Mouse (Mus musculus) hindbrain, postnatal 0 days (tissue): ENCODE measurements at regions not wholly inside any gene's neighbourhood (a gene's known extent, or its start where the extent isn't known, plus 50 kb on each side); places are given as distances from the start of the nearest gene placed in this dataset.

Experiments
- ATAC-seq: fragments of 200-750 bp; cut with Nextera tagmentation; 2 replicates; pipeline ENCODE4 v1.8.0; 2017; ENCODE audit warnings: mild to moderate bottlenecking, moderate TSS enrichment, moderate library complexity
- DNase-seq: peaks from one replicate; pipeline ENCODE4 v3.0.0-alpha.2; 2015; ENCODE audit warnings: low spot score
- H3K27ac ChIP-seq: fragments of 300-500 bp; sonication (generic); 2 replicates; pipeline ENCODE4 v1.5.1; 2014; ENCODE audit warnings: mild to moderate bottlenecking
- H3K27me3 ChIP-seq: fragments of 300-500 bp; sonication (generic); 2 replicates; pipeline ENCODE4 v1.6.1; 2014; ENCODE audit warnings: low read length, mixed read lengths; ENCODE audit not compliant: insufficient read depth
- H3K36me3 ChIP-seq: fragments of 300-500 bp; sonication (generic); 2 replicates; pipeline ENCODE4 v1.6.1; 2014; ENCODE audit warnings: low read length, mixed read lengths; ENCODE audit not compliant: insufficient read depth
- H3K4me1 ChIP-seq: fragments of 300-500 bp; sonication (generic); 2 replicates; pipeline ENCODE4 v1.6.1; 2014; ENCODE audit warnings: antibody characterized with exemption, low read length, mixed read lengths; ENCODE audit not compliant: insufficient read depth
- H3K4me2 ChIP-seq: fragments of 300-500 bp; sonication (generic); 2 replicates; pipeline ENCODE4 v1.6.1; 2014; ENCODE audit warnings: low read depth, mild to moderate bottlenecking, low read length, moderate library complexity, mixed read lengths
- H3K4me3 ChIP-seq: fragments of 300-500 bp; sonication (generic); 2 replicates; pipeline ENCODE4 v1.5.1; 2014; ENCODE audit warnings: low read length
- H3K9ac ChIP-seq: fragments of 300-500 bp; sonication (generic); replicated peaks from 2 replicates; pipeline ENCODE4 v1.6.1; 2014; ENCODE audit warnings: mild to moderate bottlenecking, low read length, moderate library complexity, mixed read lengths
- H3K9me3 ChIP-seq: fragments of 300-500 bp; sonication (generic); 2 replicates; pipeline ENCODE4 v1.6.1; 2016; ENCODE audit warnings: low read length, mixed read lengths
- CTCF ChIP-seq: IDR thresholded peaks from 2 replicates; pipeline ENCODE4 v1.5.1; 2016; ENCODE audit warnings: antibody characterized with exemption, control low read depth, low read depth
- WGBS: fragments of 180-500 bp; shearing (Covaris S2); extraction: QIAGEN DNeasy Blood & Tissue Kit; methylation state at CpG from one replicate; pipeline ENCODE4 v1.1.7; 2014; 5-methylcytosine and 5-hydroxymethylcytosine counted together

- WGBS, result 44% methylated on average over 5 of the region's 5 CpGs
These were observed 71.6 kb upstream of the Zc3h12a start for GRCm38 (mm10) chr4:125199281-125199680.

GRCm38 (mm10) chr4:125195901-125196435 lies 68.3 kb upstream of the Zc3h12a start:
- 0 out of 2 replicates have a peak, but pooled peaks cover 7% of the 10 kb centered on the region for H3K4me1 ChIP-seq

More at GRCm38 (mm10) chr4:125199281-125199680, 71.6 kb upstream of the Zc3h12a start:
- no peak for TF ChIP-seq CTCF
- H3K4me2 ChIP-seq, result no peak overlapping the region
- ATAC-seq, result no peak
- no peaks in the 10 kb centered on the region for H3K4me1 ChIP-seq
- no peaks in the 10 kb centered on the region for H3K9me3 ChIP-seq
- no peaks in the 10 kb centered on the region for H3K36me3 ChIP-seq
- no peak overlapping the region for H3K4me3 ChIP-seq
- DNase-seq, result no peak
- H3K27ac ChIP-seq, result no peak overlapping the region
- no peak overlapping the region for H3K9ac ChIP-seq
- H3K27me3 ChIP-seq, result peaks cover 13% of the 10 kb centered on the region; the same call in 1 of the 2 replicates

GRCm38 (mm10) chr4:125194722-125195380 lies 67.2 kb upstream of the Zc3h12a start:
- WGBS, result 8% methylated on average over 12 of the region's 12 CpGs
- Histone ChIP-seq H3K27ac (no peak overlapping the region), H3K9me3 (no peaks in the 10 kb centered on the region), H3K36me3 (no peaks in the 10 kb centered on the region), H3K9ac (no peak overlapping the region), H3K27me3 (peaks cover 9% of the 10 kb centered on the region; the same call in 1 of the 2 replicates), H3K4me1 (0 out of 2 replicates have a peak, but pooled peaks cover 7% of the 10 kb centered on the region), H3K4me2 (no peak overlapping the region), H3K4me3 (no peak overlapping the region)
- DNase-seq, result no peak
- ATAC-seq, result no peak
- TF ChIP-seq CTCF, result no peak

More at GRCm38 (mm10) chr4:125195901-125196435, 68.3 kb upstream of the Zc3h12a start:
- peaks cover 13% of the 10 kb centered on the region; the same call in 1 of the 2 replicates for H3K27me3 ChIP-seq
- no peak overlapping the region for H3K27ac ChIP-seq
- H3K36me3 ChIP-seq, result no peaks in the 10 kb centered on the region
- WGBS, result 62% methylated on average over 7 of the region's 7 CpGs
- no peak for TF ChIP-seq CTCF
- ATAC-seq (no peak), DNase-seq (no peak)
- H3K4me3 ChIP-seq, result no peak overlapping the region
- H3K4me2 ChIP-seq, result no peak overlapping the region
- H3K9me3 ChIP-seq, result no peaks in the 10 kb centered on the region
- no peak overlapping the region for H3K9ac ChIP-seq

- H3K4me1 ChIP-seq, result 0 out of 2 replicates have a peak, but pooled peaks cover 7% of the 10 kb centered on the region
- ATAC-seq (peak; percentile 48; the same call in 1 of the 2 replicates), DNase-seq (peak; percentile 53)
- 54% methylated on average over 12 of the region's 12 CpGs for WGBS
- no peak for TF ChIP-seq CTCF
- no peaks in the 10 kb centered on the region for H3K9me3 ChIP-seq
- no peak overlapping the region for H3K4me2 ChIP-seq
- peaks cover 8% of the 10 kb centered on the region; the same call in 1 of the 2 replicates for H3K27me3 ChIP-seq
- no peak overlapping the region for H3K4me3 ChIP-seq
- no peak overlapping the region for H3K27ac ChIP-seq
- H3K9ac ChIP-seq, result no peak overlapping the region
- H3K36me3 ChIP-seq, result no peaks in the 10 kb centered on the region
These were observed 66.7 kb upstream of the Zc3h12a start for GRCm38 (mm10) chr4:125194298-125194697.

- Histone ChIP-seq H3K27me3 (no peaks in the 10 kb centered on the region), H3K36me3 (no peaks in the 10 kb centered on the region), H3K4me2 (no peak overlapping the region), H3K27ac (peak overlapping the region; percentile 22; the same call in 1 of the 2 replicates), H3K9me3 (no peaks in the 10 kb centered on the region), H3K4me3 (no peak overlapping the region), H3K4me1 (0 out of 2 replicates have a peak, but pooled peaks cover 7% of the 10 kb centered on the region), H3K9ac (no peak overlapping the region)
- no peak for TF ChIP-seq CTCF
- 69% methylated on average over 9 of the region's 9 CpGs for WGBS
- no peak for ATAC-seq
- no peak for DNase-seq
These were observed 64.0 kb upstream of the Zc3h12a start for GRCm38 (mm10) chr4:125191680-125192079.

- Histone ChIP-seq H3K9ac (no peak overlapping the region), H3K4me1 (0 out of 2 replicates have a peak, but pooled peaks cover 7% of the 10 kb centered on the region), H3K4me3 (no peak overlapping the region), H3K9me3 (no peaks in the 10 kb centered on the region), H3K4me2 (no peak overlapping the region), H3K27me3 (no peaks in the 10 kb centered on the region), H3K36me3 (no peaks in the 10 kb centered on the region), H3K27ac (peak overlapping the region; percentile 22; the same call in 1 of the 2 replicates)
- DNase-seq (peak; percentile 66), ATAC-seq (peak; percentile 82)
- 10% methylated on average over 11 of the region's 11 CpGs for WGBS
- no peak for TF ChIP-seq CTCF
These were observed 63.4 kb upstream of the Zc3h12a start for GRCm38 (mm10) chr4:125191010-125191409.

- H3K27me3 ChIP-seq, result no peaks in the 10 kb centered on the region
- ATAC-seq, result no peak
These were observed 62.3 kb upstream of the Zc3h12a start for GRCm38 (mm10) chr4:125189971-125190370.

More at GRCm38 (mm10) chr4:125189971-125190370, 62.3 kb upstream of the Zc3h12a start:
- Histone ChIP-seq H3K4me2 (no peak overlapping the region), H3K9ac (no peak overlapping the region), H3K27ac (no peak overlapping the region), H3K4me3 (no peak overlapping the region), H3K36me3 (no peaks in the 10 kb centered on the region), H3K4me1 (0 out of 2 replicates have a peak, but pooled peaks cover 7% of the 10 kb centered on the region), H3K9me3 (no peaks in the 10 kb centered on the region)
- no peak for TF ChIP-seq CTCF
- DNase-seq, result no peak
